Mouse (Mus musculus) embryo, embryonic 11.5 days (tissue): ENCODE measurements at regions not wholly inside any gene's neighbourhood (a gene's known extent, or its start where the extent isn't known, plus 50 kb on each side); places are given as distances from the start of the nearest gene placed in this dataset.

Experiments used
- DNase-seq: peaks from one replicate; pipeline ENCODE4 v3.0.0-alpha.2; 2012; ENCODE audit warnings: low read depth, low spot score

- no peak for DNase-seq
Measured at GRCm38 (mm10) chr10:38516636-38517035, 304.9 kb downstream of the Rfpl4b start.
